Mouse (Mus musculus) gastrocnemius, postnatal 25 days (tissue): ENCODE results near the gene Orai1. TPM values are rescaled to one million over a fixed set of nuclear protein-coding genes. Genes with fewer than 3 reads are reported as not detected.

Experiments used
- DNase-seq: peaks from one replicate; pipeline ENCODE4 v3.0.0; 2022
- total RNA-seq, 2 experiments: library from RNA; stranded (reverse); gene quantifications; 1 replicate in 1 of 2; 2 replicates in 1 of 2; pipeline ENCODE4 v1.2.3; 2021

The Orai1 gene
- total RNA-seq, 2 experiments from 2014 or later = 31.5 to 36.3 TPM

DNA sequence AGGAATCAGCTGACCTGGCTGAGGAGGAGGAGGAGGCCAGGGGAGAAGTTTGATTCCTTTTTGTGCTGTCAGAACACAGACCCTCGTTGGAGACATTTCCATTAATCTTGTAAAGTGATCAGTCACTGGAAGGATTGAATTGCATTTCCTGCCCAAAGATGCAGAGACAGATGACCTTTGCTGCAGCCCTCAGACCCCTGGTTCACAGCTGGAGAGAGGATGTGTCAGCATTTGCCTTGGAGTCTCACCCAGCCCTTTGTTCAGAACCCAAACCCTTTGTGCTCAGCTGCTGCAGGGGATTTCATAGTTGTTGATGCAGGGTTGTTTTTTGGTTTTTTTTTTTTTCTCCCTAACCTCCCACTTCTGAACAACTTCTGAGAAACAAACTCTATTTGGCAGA lies 20.0 kb upstream of the Orai1 start:
- no peak for DNase-seq

DNA sequence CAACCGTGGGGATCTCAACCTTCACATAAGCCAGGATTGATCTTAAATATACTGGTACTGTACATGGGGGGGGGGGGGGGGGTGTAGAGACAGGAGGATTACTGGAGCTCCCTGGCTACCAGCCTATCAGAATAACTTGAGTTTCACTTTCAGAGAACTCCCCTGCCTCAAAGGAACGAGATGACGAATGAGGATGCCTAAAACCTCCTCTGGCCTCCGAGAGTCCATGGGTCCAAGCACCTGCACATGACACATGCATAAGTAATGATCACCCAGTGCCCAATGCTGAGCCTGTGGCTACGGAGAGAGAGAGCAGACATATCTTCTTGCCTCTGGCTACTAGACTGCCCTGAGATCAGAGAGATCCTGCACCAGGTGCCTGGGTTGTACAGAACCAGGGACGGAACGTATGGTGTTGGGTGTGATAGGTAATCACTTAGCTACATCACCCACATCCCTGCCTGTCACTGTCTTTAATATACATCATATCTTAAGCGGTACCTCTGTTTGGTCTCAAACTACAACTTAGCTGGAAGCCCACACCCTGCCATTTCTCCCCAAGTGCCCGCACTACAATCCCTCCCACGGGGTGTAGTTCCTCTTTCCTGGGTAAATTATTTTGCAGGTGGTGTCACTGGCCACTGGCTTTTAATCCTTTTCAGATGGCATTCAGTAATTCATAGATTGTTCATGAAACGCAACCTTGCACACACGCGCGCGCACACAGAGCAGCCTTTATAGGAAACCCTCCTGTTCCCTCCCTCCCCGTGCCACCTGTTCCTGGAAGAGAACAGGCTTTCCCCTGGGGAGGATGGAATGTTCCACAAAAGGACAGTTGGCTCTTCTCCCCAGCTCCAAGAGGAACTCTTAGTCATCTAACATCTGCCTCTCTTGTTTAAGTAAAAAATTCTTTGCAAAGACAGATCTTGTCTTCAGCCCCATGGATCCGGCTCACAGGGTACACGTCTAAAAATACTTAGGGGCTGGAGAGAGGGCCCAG lies 17.4 kb upstream of the Orai1 start:
- no peak for DNase-seq

DNA sequence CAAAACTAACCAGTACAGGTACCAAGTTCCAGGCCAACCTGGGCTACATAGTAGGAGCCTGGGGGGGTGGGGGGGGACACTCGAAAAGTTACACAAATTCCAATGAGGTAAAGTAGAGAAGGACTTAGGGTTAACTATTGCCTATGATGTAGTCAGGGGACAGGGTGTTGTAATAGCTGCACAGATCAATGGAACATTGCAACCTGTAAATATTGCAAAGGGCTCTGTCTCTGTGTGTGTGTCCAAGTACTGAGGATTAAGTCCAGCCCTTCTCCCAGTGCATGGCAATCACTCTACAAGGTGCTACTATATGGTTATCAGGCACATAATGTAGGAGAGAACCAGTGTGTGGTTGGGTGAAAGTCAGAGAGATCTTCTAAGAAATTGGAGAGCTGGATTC lies 14.0 kb upstream of the Orai1 start:
- DNase-seq = no peak

DNA sequence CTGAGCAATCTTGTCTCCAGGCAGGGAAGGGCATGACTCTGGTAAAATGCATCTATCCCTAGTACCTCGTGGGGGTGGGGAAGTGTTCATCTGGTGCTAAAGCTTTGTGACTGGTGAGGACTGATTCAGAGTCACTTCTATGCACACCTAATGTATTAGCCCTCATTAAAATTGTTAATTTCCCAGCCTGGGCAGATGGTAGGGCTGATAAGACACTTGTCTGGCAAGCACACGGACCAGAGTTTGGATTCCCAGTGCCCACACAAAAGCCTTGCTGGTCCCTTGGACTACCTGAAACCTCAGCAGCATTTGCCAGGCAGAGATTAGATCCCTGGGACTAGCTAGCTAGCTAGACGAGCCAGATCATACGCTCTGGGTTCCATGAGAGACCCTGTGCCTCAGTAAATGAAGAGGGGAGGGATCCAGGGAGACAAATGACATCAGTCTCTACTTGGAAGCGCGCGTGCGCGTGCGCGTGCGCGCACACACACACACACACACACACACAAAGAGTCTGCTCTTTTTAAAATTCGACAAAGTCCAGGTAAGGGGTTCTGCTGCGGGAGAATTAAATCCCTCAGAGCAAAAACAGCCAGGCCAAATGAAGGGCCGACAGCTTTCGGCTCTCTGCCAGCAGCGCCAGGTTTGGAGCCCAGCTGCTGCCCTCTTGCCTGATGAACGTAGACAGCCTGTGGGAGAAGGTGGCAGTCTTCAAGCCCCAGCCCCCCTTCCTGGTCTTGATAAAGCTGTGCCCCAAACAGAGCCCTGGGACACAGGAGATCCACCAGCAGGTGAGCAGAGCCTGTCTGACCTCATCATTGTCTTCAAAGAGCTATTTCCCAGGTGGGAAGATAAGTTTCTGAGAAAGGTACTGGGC lies 8.9 kb upstream of the Orai1 start:
- no peak for DNase-seq

DNA sequence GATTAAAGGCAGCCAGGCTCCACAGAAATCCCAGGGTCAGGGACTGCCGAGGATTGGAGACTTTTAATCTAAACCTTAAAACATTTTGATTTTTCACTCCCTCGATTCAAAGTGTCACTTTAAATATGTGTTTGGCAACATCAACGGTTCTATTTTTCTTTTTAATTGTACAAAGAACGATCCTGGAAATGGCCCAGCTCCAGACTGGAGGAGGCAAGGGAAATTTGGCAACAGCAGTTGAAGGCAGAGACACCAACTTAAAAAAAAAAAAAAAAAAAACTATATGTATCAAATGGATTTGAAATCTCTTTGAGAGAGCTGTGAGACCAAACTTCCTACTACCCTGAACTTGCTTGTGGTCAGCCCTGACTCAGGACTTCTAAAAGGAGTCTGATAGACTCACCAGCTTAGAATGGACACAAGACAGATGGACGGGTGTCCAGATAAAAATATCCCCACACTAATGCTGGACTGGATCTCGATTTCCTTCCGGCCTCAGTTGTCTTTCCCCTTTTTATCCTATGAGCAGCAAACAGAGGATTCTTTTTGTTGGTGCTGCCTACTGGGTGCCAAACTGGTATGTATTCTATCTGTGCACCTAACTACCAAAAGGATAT lies 5.9 kb upstream of the Orai1 start:
- no peak for DNase-seq

DNA sequence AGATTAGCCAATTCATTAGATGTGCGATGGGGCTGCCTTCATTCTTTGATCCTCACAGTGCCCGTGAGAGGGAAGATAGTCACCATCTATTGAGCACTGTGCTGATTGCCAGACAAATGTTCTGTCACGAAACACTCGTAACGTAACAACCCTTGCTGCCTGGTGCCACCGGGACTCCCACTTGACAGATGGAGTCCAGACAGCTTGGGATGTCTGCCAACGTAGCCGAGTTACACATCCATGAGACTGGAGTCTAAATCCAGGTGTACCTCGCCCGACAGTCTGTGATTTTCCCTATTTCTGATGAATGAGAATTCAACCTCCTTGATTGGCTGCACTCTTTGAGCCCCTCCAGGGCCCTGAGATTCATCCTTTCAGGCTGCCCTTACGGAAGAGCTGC lies 5.0 kb upstream of the Orai1 start:
- DNase-seq = no peak

DNA sequence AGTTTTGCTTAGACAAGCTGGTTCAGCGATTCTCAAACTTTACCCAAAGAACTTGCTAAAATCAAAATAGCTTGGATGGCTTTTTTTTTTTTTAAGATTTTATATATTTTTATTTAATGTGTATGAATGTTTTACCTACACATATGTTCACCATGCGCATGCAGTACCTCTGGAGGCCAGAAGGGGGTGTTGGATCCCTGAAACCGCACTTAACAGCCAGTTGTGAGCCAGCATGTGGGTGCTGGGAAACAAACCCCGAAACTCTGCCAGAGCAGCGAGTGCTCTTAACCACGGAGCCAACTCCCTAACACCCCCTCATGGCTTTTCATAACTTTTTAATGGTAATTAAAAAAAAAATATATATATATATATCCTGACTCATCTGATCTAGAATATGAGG lies 4.1 kb upstream of the Orai1 start:
- no peak for DNase-seq

DNA sequence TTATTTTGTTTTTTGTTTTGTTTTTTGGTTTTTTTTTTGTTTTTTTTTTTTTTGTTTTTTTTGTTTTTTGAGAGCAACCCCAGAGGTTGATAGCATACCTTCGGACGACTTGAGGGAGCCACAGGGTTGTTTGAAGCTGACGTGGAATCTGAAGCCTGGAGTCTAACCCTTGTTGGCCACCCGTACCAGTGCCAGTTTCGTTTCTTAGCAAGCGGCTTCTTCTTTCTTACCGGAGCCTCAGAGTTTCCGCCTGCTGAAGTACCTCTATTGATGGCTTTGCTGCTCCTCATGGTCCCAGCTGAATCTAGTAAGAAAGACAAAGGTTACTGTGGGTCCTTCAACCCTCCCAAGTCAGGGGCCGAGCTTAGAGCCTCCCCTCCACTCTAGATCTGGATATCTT lies 3.2 kb upstream of the Orai1 start:
- DNase-seq = no peak

DNA sequence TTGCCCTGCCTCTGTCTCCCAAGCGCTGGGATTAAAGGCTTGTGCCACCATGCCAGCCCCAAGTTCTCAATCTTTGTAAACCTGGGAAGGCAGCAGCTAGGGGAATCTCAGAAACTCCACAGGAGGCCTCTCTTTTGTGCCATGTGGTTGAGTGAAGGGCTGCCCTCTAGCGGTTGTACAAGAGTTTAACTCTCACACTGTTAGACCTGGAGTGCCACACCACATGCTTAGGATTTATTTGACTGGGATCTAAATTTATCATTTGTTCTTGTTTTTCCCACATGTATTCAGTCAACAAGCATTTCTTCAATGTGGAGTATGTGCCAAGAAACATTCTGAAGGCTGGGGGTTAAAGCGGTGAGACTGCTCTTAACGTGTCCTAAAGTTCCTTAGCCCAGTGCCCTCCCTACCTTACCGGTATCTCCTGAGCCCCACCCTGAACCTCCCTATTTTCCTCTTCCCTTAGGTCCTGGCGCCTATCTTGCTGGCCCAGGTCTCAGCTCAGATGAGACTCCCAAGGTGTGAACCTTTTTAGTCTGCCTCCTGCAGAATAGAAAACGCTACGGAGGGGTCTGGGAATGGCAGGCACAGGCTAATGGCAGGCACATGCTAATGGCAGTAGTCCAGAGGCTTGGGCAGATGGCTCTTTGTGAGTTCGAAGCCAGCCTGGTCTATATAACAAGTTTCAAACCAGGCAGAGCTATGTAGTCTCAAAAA lies 1.1 kb upstream of the Orai1 start:
- peak; percentile 70 for DNase-seq

DNA sequence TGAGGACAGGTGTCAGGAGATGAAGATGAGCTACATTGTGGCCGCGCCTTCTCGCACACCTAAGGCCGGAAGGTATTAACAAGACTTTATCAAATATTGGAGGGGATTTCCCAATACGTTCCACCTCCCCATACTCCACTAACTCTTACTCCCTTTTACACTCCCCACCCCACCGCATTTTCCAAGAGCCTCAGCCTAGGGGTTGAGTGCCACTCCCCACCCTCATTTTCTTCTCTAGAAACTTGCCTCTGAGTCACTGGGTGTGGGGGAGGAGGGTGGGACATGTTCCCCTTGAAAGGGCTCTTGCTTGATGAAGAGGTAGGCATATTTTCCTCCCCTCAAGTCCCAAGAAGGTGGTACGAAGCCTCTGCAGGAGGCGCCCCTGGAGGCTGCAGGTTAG lies 1.0 kb downstream of the Orai1 start:
- DNase-seq = no peak

DNA sequence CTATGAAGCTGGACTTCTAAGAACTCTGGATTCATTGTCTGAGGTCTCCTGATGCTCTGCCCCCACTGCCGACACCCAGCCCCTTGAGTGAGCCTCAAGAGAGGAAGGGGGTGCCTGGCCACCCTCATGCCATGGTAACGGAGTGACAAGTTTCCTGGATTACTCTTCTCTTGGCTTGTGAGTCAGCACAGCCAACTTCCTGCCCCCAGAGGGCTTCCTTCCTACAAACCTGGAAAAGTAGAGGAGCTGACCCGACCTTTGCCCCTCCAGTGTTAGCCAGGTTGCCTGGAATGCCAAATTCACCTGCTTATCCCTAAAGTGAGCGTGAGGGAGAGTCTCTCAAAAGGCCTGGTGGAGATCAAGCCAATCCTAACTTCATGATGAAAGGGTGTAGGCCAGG lies 2.6 kb downstream of the Orai1 start:
- DNase-seq = no peak

DNA sequence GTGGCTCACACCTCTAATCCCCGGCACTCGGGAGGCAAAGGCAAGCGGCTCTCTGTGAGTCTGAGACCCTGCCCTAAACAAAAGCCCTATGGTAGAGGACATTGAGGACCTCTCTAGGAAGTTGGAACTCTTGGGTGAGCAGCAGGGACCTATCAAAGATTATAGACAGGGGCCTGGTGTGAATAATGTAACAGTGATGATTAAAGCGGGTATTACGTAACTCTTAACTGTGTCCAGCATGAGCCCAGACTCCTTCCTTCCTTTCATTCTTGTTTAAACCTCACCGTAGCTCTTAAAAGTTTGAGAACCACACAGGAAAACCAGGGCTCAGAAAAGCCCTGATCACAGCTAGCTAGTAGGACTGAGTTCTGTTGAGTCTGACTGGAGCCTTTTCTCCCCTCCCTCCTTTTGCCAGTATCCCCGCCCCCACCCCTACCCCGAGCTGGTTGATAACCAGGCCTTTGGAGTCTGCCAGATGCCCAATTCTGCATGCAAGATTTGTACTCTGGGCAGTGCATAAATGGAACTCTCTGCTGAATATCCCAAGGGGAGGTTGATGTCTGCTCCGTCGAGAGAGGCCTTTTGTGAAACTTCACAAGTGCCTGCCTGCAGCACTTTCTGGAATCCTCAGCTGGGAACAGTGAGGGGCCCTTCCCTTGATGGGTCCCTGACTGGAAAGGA lies 4.6 kb downstream of the Orai1 start:
- no peak for DNase-seq

DNA sequence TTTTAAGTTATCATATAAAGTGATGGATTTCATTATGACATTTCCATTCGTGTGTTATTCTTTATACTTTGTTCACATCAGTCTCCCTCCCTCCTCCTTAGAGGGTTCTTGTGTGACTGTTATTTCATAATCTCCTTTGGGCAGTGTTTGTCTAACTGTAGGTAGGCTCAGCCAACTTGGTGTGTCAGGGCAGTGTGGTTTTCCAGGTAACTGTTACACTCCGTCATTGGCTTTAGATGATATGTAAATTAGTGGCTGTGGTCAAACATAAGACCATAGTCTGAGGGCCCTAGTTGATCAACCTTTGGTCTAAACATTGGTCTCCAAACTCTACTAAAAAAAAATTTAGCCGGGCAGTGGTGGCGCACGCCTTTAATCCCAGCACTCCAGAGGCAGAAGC lies 5.6 kb downstream of the Orai1 start:
- no peak for DNase-seq

DNA sequence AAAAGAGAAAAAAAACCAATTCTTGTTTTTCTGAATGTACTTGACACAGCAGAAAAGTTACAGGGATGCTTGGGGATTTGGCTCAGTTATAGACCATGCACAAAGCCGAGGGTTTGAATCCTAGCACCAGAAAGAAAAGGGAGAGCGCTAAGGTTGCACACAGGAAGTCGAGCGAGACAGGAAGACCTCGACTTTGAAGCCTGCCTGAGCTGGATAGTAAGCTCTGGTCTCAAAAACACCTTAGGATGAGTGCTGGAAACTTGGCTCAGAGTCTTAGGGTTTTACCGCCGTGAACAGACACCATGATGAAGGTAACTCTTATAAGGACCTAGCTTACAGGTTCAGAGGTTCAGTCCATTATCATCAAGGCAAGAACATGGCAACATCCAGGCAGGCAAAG lies 6.6 kb downstream of the Orai1 start:
- no peak for DNase-seq

DNA sequence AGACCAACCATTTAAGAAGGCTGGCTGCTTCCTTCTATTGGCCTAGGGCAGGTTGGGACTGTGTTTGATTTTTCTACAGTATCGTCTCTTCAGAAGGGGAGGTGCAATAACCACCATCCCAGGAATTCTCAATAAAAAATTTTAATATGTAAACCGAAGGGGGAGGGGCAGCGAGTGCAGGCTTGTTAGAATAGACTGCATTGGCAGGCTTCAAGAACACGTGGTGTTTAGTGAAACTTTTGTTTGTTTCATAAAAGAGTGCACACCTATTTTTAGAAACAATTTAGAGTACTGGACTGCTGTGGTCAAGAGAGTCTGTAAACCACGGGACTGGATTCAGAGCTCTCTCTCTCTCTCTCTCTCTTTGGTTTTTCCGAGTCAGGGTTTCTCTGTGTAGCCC lies 8.2 kb downstream of the Orai1 start:
- DNase-seq = no peak

DNA sequence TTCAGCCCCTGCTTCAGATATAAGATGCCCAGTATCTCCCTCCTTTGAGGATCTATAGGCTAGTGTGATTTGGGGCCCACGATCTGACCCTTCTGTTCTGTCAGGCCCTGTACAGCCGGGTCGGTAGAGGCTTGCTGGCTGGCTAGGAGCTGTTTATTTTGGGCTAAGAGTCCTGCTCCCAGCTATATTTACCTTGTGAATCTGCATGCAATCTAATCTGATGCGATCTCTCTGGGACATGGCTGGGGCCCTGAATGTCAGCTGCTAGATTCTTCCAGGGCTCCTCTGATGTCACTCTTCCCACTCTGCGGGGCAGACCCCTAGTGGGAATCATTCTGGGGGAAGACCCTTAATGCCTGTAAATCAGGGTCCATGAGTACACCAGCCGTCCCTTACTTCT lies 9.4 kb downstream of the Orai1 start:
- peak; percentile 49 for DNase-seq

DNA sequence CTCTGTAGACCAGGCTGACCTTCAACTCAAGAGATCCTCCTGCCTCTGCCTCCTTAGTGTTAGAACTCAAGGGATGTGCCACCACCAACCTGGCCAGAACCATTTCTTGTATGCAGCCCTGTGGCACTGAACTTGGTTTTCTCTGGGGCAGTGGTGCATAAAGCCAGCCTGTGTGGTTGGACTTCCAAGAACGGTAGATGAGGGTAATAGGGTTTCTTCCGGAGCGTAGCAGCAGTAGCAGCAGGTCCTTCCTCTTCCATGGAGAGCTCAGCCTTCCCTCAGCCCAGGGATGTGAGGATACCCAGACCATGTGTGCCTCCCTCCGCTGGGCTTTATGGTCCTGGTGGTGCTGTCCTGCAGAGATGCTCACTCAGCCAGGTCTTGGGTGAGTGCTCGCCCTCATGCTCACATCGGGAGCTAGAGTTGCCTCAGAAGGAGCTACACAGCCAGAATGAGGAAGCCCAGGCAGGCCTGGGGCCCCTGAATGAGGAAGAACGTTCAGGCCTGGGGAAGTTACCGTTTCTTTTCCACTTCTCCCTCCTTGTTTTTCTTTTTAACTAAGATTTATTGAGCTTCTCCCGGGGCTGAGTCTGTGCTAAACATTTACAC lies 10.2 kb downstream of the Orai1 start:
- no peak for DNase-seq

DNA sequence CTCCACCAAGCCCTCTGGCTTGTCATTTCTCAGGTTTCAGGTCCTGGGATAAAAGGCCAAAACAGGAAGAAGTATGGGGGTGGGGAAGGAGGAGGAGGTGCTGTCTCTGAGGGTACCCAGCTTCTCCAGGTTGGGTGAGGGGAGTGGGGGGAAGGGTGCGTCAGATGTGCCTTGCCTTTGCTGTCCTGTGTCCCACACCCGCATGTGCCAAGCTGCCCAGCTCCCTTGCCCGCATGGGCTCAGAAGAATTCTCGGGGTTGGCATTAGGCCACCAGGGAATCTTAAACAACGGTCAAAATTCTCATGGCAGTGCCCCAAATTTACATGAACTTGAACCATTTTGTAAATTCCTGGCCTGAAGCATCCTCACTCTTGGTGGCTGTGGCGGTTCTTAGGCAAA lies 11.5 kb downstream of the Orai1 start:
- no peak for DNase-seq

DNA sequence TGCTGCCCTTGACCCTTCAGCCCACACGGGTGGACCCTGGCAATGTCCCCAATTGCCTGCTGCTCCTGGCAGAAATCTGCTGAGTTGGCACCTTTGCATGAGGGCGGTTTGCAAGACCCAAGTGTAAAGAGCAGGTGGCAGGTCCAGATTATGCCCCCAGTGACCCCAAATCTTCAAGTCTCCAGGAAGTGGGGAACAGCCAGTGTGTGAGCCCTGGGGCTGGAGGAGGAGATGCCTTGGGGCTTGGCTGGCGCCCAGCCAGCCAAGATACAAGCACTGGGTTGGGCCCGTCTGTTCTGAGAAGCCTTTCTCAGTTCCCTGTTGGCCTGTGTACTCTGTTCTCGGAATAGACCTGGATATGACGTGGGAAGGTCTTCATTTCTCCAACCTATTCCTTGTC lies 12.6 kb downstream of the Orai1 start:
- no peak for DNase-seq

DNA sequence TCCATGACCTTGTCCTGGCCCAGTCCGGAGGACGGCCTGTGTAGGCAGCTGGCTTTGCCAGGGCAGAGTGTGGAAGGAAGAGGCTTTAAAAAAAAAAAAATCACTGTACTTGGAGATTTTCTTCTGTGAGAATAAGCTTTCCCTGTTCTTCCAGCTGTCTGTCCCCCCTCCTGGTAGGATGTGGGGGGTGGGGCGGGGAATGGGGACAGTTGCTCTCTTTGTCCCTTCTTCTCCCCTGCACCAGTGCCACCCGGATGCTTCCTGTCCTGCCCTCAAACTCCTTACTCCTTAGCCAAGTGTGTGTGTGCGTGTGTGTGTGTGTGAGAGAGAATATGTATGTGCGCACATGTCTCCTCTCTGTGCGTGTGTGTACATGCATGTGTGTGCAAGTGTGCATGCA lies 14.9 kb downstream of the Orai1 start:
- no peak for DNase-seq

DNA sequence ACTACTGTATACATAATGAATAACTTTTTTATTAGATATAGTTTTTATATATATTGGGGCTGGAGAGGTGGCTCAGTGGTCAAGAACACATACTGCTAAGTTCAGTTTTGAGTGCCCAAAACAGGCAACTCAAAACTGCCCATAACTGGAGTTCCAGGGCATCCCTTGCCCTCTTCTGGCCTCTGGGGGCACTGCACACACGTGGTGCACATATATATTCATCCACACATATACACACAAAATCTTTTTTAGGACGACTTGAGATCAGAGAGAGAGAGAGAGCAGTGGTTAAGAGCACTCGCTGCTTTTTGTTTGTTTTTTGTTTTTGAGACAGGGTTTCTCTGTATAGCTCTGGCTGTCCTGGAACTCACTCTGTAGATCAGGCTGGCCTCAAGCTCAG lies 16.4 kb downstream of the Orai1 start:
- no peak for DNase-seq
